Mouse (Mus musculus): ENCODE data around the gene Cdc42bpg. TPM values are rescaled to one million over a fixed set of nuclear protein-coding genes. Genes with fewer than 3 reads are reported as not detected.
A peak's percentile ranks its signal among the peaks of the same experiment; 100 is the strongest.

Cdc42bpg gene
- polyA plus RNA-seq (2011; ENCODE audit: insufficient read depth, insufficient read length, low read depth, missing spikeins), result 57.7 and 60.5 TPM in 2 replicates

DNA sequence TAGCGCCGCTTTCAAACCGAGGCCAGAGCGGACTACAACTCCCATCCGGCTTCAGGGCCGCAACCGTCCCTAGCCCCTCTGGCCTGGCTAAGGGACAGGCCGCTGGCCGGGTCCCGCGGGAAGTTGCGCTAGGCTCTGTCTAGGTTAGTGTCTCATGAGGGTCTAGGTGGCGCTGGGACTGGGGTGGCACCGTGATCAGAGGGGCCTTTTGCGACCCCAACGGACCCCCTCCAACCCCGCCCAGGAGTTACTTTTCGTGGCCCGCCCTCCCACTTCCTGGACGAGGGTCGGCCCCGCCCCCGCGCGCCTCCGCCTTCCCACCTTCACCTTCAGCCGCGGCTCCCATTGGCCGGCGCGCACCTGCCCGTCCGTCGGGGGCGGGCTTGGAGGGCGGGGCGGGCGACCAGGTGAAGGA, at the start of gene Cdc42bpg:
Cdc42bpg (plus strand) TSS at position 320 of the 415 bp plus-strand sequence.
- no peak for TF ChIP-seq POLR2A (IDR thresholded peaks at IDR 0.05; ENCODE audit: insufficient read depth, low read length)
- TF ChIP-seq CTCF (IDR thresholded peaks at IDR 0.05; ENCODE audit: low read depth, low read length), result no peak
- no peak for TF ChIP-seq EP300 (IDR thresholded peaks at IDR 0.05; ENCODE audit: insufficient read depth, low read depth, low read length)
- H3K27ac ChIP-seq (ENCODE audit: insufficient read depth, low read length), result peak within 1 kb of the TSS; percentile 73

DNA sequence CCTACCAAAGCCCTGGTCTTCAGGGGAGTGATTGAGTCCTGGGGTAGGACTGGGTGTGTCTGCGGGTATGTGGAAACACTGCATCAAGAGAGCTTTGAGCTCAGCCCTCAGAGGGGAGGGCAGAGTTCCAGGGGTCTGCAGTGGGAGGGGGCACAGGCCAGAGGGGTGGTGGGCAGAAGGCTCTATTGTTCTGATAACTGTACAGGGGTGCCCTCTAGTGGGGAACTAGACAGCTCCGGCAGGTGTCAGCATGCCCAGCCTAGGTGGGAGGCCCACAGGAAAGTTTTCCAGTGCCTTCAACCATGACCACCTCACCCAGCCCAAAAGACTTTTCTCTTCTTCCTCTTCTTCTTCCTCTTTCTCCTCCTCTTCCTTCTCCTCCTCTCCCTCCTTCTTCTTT, 45.8 kb upstream of the Cdc42bpg start:
- H3K4me3 ChIP-seq (ENCODE audit: low read depth, low read length), result no peak overlapping the region
- H3K9me3 ChIP-seq (replicated peaks; ENCODE audit: control insufficient read depth, insufficient read depth, low read length, poor library complexity, severe bottlenecking), result no peaks in the 10 kb centered on the region
- no peak overlapping the region for H3K9ac ChIP-seq (ENCODE audit: low read depth, poor library complexity, severe bottlenecking)
- no peak overlapping the region for H3K27ac ChIP-seq (ENCODE audit: insufficient read depth, low read length)
- peaks cover 14% of the 10 kb centered on the region for H3K36me3 ChIP-seq (ENCODE audit: control insufficient read depth, insufficient read depth, low read length, poor library complexity, severe bottlenecking)
- H3K27me3 ChIP-seq (ENCODE audit: control insufficient read depth, insufficient read depth, low read length, poor library complexity, severe bottlenecking), result no peaks in the 10 kb centered on the region
- TF ChIP-seq EP300 (IDR thresholded peaks at IDR 0.05; ENCODE audit: insufficient read depth, low read depth, low read length) (no peak), CTCF (IDR thresholded peaks at IDR 0.05; ENCODE audit: low read depth, low read length) (peak; percentile 58), POLR2A (IDR thresholded peaks at IDR 0.05; ENCODE audit: insufficient read depth, low read length) (no peak)
- H3K4me1 ChIP-seq (ENCODE audit: control insufficient read depth, insufficient read depth, low read length), result no peaks in the 10 kb centered on the region

More for the DNA sequence above, at the start of gene Cdc42bpg:
- no peaks in the 10 kb centered on the region for H3K4me1 ChIP-seq (ENCODE audit: control insufficient read depth, insufficient read depth, low read length)
- peaks cover 20% of the 10 kb centered on the region for H3K36me3 ChIP-seq (ENCODE audit: control insufficient read depth, insufficient read depth, low read length, poor library complexity, severe bottlenecking)
- H3K4me3 ChIP-seq (ENCODE audit: low read depth, low read length), result peak within 1 kb of the TSS; percentile 91
- peak within 1 kb of the TSS; percentile 76 for H3K9ac ChIP-seq (ENCODE audit: low read depth, poor library complexity, severe bottlenecking)
- no peaks in the 10 kb centered on the region for H3K9me3 ChIP-seq (replicated peaks; ENCODE audit: control insufficient read depth, insufficient read depth, low read length, poor library complexity, severe bottlenecking)
- no peaks in the 10 kb centered on the region for H3K27me3 ChIP-seq (ENCODE audit: control insufficient read depth, insufficient read depth, low read length, poor library complexity, severe bottlenecking)

DNA sequence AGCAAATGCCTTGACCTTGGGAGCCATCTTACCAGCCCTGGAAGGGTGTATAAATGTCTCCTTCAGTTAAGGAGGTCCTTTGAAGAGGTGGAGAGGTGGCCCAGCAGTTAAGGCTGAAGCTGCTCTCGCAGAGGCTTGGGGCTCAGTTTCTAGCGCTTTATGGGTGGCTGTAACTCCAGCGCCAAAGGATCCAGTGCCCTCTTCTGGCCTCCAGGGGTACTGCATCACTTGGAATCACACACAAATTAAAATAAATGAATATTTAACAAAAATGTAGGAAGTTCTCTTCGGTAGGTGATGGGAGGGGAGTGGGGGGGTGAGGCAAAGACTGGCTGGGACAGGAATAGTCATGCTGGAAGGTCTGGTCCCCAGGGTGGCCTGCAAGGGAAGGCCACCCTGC, 45.3 kb upstream of the Cdc42bpg start:
- no peak overlapping the region for H3K27ac ChIP-seq (ENCODE audit: insufficient read depth, low read length)
- no peak overlapping the region for H3K9ac ChIP-seq (ENCODE audit: low read depth, poor library complexity, severe bottlenecking)
- H3K4me3 ChIP-seq (ENCODE audit: low read depth, low read length), result no peak overlapping the region
- H3K36me3 ChIP-seq (ENCODE audit: control insufficient read depth, insufficient read depth, low read length, poor library complexity, severe bottlenecking), result peaks cover 9% of the 10 kb centered on the region
- TF ChIP-seq CTCF (IDR thresholded peaks at IDR 0.05; ENCODE audit: low read depth, low read length), result peak; percentile 46
- TF ChIP-seq POLR2A (IDR thresholded peaks at IDR 0.05; ENCODE audit: insufficient read depth, low read length), result no peak
- no peaks in the 10 kb centered on the region for H3K27me3 ChIP-seq (ENCODE audit: control insufficient read depth, insufficient read depth, low read length, poor library complexity, severe bottlenecking)
- no peaks in the 10 kb centered on the region for H3K9me3 ChIP-seq (replicated peaks; ENCODE audit: control insufficient read depth, insufficient read depth, low read length, poor library complexity, severe bottlenecking)
- no peaks in the 10 kb centered on the region for H3K4me1 ChIP-seq (ENCODE audit: control insufficient read depth, insufficient read depth, low read length)

DNA sequence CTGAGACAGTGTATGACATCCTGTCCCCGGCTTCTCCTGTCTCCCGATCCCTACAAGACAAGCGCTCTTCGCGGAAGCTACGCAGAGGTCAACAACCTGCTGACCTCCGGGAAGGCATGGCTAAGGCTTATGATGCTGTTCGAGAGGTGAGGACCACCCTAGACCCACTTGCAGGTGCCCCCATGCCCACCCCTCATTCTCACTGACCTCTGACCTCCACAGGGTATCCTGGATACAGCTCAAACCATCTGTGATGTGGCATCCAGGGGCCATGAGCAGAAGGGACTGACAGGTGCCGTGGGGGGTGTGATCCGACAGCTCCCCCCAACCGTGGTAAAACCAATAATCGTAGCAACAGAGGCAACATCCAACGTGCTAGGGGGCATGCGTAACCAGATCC, 44.9 kb upstream of the Cdc42bpg start:
- Histone ChIP-seq H3K9ac (ENCODE audit: low read depth, poor library complexity, severe bottlenecking) (no peak overlapping the region), H3K4me3 (ENCODE audit: low read depth, low read length) (no peak overlapping the region), H3K27me3 (ENCODE audit: control insufficient read depth, insufficient read depth, low read length, poor library complexity, severe bottlenecking) (no peaks in the 10 kb centered on the region), H3K4me1 (ENCODE audit: control insufficient read depth, insufficient read depth, low read length) (no peaks in the 10 kb centered on the region), H3K36me3 (ENCODE audit: control insufficient read depth, insufficient read depth, low read length, poor library complexity, severe bottlenecking) (peaks cover 9% of the 10 kb centered on the region), H3K9me3 (replicated peaks; ENCODE audit: control insufficient read depth, insufficient read depth, low read length, poor library complexity, severe bottlenecking) (no peaks in the 10 kb centered on the region), H3K27ac (ENCODE audit: insufficient read depth, low read length) (no peak overlapping the region)
- TF ChIP-seq POLR2A (IDR thresholded peaks at IDR 0.05; ENCODE audit: insufficient read depth, low read length) (no peak), EP300 (IDR thresholded peaks at IDR 0.05; ENCODE audit: insufficient read depth, low read depth, low read length) (no peak), CTCF (IDR thresholded peaks at IDR 0.05; ENCODE audit: low read depth, low read length) (no peak)

DNA sequence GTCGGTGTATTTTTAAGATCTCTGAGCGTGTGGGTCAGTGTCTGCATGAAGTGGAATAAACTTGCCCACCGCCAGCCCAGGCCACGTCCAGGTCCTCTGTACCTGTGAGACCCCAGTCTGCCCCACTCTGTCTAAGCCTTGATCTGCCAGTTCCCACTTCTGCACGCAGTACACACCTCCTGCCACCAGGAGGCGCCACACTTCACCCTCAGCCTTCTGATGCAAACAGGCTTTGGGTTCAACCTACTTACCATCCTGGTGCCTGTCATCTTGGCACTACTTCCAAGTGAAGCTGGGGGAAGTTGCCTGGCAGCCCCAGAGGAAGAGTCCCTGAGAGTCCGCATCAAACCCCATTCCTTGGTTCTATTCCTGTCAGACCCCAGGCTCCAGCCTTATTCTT, 44.0 kb upstream of the Cdc42bpg start:
- H3K4me3 ChIP-seq (ENCODE audit: low read depth, low read length), result no peak overlapping the region
- H3K27me3 ChIP-seq (ENCODE audit: control insufficient read depth, insufficient read depth, low read length, poor library complexity, severe bottlenecking), result no peaks in the 10 kb centered on the region
- H3K27ac ChIP-seq (ENCODE audit: insufficient read depth, low read length), result no peak overlapping the region
- H3K4me1 ChIP-seq (ENCODE audit: control insufficient read depth, insufficient read depth, low read length), result no peaks in the 10 kb centered on the region
- H3K9me3 ChIP-seq (replicated peaks; ENCODE audit: control insufficient read depth, insufficient read depth, low read length, poor library complexity, severe bottlenecking), result no peaks in the 10 kb centered on the region
- TF ChIP-seq POLR2A (IDR thresholded peaks at IDR 0.05; ENCODE audit: insufficient read depth, low read length) (no peak), CTCF (IDR thresholded peaks at IDR 0.05; ENCODE audit: low read depth, low read length) (peak; percentile 100), EP300 (IDR thresholded peaks at IDR 0.05; ENCODE audit: insufficient read depth, low read depth, low read length) (0 out of 2 replicates have a peak, but pooled peaks have one; percentile 44)
- no peak overlapping the region for H3K9ac ChIP-seq (ENCODE audit: low read depth, poor library complexity, severe bottlenecking)
- H3K36me3 ChIP-seq (ENCODE audit: control insufficient read depth, insufficient read depth, low read length, poor library complexity, severe bottlenecking), result peaks cover 9% of the 10 kb centered on the region

DNA sequence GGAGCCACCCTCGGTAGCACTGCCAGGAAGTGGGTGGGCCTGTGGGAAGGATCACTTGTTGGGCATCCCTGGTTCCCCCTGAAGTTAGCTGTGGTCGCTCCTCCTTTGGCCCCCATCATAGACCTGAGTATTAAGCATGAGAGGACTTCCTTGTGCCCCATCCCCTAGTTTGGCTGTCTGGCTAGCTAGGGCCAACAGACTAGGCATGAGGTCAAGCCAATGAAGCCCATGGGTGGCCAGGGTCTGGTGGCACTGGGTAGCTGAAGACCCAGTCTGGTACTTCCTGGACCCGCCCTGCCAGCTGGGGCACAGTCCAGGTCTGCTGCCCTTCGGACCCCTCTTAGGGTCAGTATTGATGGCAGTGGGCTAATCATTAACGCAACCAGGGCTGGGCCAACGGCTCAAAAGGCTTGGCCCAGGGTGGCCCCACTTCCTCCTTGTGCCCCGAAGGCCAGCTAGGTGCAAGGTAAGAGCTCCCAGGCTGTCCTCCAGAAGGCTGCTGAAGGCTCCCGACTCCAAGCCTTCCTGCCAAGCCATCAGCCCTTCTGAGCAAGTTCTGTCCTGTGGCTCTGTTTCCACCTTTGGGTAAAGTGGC, 43.3 kb upstream of the Cdc42bpg start:
- H3K27ac ChIP-seq (ENCODE audit: insufficient read depth, low read length), result no peak overlapping the region
- H3K4me3 ChIP-seq (ENCODE audit: low read depth, low read length), result no peak overlapping the region
- no peak overlapping the region for H3K9ac ChIP-seq (ENCODE audit: low read depth, poor library complexity, severe bottlenecking)
- H3K36me3 ChIP-seq (ENCODE audit: control insufficient read depth, insufficient read depth, low read length, poor library complexity, severe bottlenecking), result peaks cover 6% of the 10 kb centered on the region
- H3K9me3 ChIP-seq (replicated peaks; ENCODE audit: control insufficient read depth, insufficient read depth, low read length, poor library complexity, severe bottlenecking), result no peaks in the 10 kb centered on the region
- no peaks in the 10 kb centered on the region for H3K4me1 ChIP-seq (ENCODE audit: control insufficient read depth, insufficient read depth, low read length)
- no peaks in the 10 kb centered on the region for H3K27me3 ChIP-seq (ENCODE audit: control insufficient read depth, insufficient read depth, low read length, poor library complexity, severe bottlenecking)
- no peak for TF ChIP-seq CTCF (IDR thresholded peaks at IDR 0.05; ENCODE audit: low read depth, low read length)

All from ES-Bruce4 (cell line).